Mouse (Mus musculus) lung, adult 2 months (tissue): ENCODE measurements at regions not wholly inside any gene's neighbourhood (a gene's known extent, or its start where the extent isn't known, plus 50 kb on each side); places are given as distances from the start of the nearest gene placed in this dataset.

Experiments used
- CTCF ChIP-seq: fragments of 200-500 bp; IDR thresholded peaks from 2 replicates; pipeline ENCODE4 v1.5.1; 2011; ENCODE audit warnings: mild to moderate bottlenecking, low read length, control low read depth; ENCODE audit not compliant: insufficient read depth
- POLR2A ChIP-seq: fragments of 200-500 bp; IDR thresholded peaks from 2 replicates; pipeline ENCODE4 v1.6.1; 2011; ENCODE audit warnings: low read depth, mild to moderate bottlenecking, control low read depth, low read length, borderline replicate concordance; ENCODE audit errors: extremely low read depth

GRCm38 (mm10) chr16:50525504-50525903 is 65.5 kb downstream of the Ccdc54 start:
- TF ChIP-seq CTCF = no peak
- no peak for TF ChIP-seq POLR2A
